Mouse (Mus musculus) ES-E14 (cell line): ENCODE data around the gene Dapl1. TPM values are rescaled to one million over a fixed set of nuclear protein-coding genes. Genes with fewer than 3 reads are reported as not detected.

Source experiments
- DNase-seq: peaks from one replicate; pipeline ENCODE4 v3.0.0-alpha.2; 2013; ENCODE audit warnings: low read depth, low spot score
- H3K27ac ChIP-seq: 2 replicates; pipeline ENCODE4 v1.5.1; 2012; ENCODE audit warnings: low read depth, mild to moderate bottlenecking, low read length, moderate library complexity, mixed read lengths; ENCODE audit not compliant: poor library complexity, insufficient read depth, severe bottlenecking
- H3K36me3 ChIP-seq: 2 replicates; pipeline ENCODE4 v1.6.1; 2012; ENCODE audit warnings: mild to moderate bottlenecking, low read length, moderate library complexity, mixed read lengths; ENCODE audit not compliant: control insufficient read depth, poor library complexity, insufficient read depth, severe bottlenecking
- H3K4me1 ChIP-seq, 2 experiments: fragments of 150-350 bp in 1 of 2; sonication (generic) in 1 of 2; 2 replicates each; pipeline ENCODE4 v1.6.1; 2012; ENCODE audit warnings: low read length in 2 of 2, mild to moderate bottlenecking in 1 of 2, mixed read lengths in 1 of 2; ENCODE audit not compliant: control insufficient read depth in 2 of 2, insufficient read depth in 2 of 2, poor library complexity in 1 of 2
- H3K4me3 ChIP-seq, 2 experiments: fragments of 150-350 bp in 1 of 2; sonication (generic) in 1 of 2; 2 replicates each; pipeline ENCODE4 v1.5.1; 2012; ENCODE audit warnings: low read length in 2 of 2, low read depth in 1 of 2, mild to moderate bottlenecking in 1 of 2, mixed read lengths in 1 of 2; ENCODE audit not compliant: insufficient read depth in 1 of 2, poor library complexity in 1 of 2, severe bottlenecking in 1 of 2
- H3K9ac ChIP-seq: 2 replicates; pipeline ENCODE4 v1.6.1; 2012; ENCODE audit warnings: low read depth, mild to moderate bottlenecking, low read length, mixed read lengths; ENCODE audit not compliant: poor library complexity, insufficient read depth, severe bottlenecking
- H3K9me3 ChIP-seq: fragments of 150-350 bp; sonication (generic); 2 replicates; pipeline ENCODE4 v1.6.1; 2012; ENCODE audit warnings: low read depth, mild to moderate bottlenecking, low read length; ENCODE audit not compliant: control insufficient read depth, insufficient read depth
- CHD2 ChIP-seq: IDR thresholded peaks from 2 replicates; pipeline ENCODE4 v1.6.1; 2014; ENCODE audit warnings: mild to moderate bottlenecking, low read depth, low read length, inconsistent platforms
- HCFC1 ChIP-seq: IDR thresholded peaks from 2 replicates; pipeline ENCODE4 v1.6.1; 2012; ENCODE audit warnings: low read length, inconsistent platforms, borderline replicate concordance; ENCODE audit not compliant: insufficient read depth
- MAFK ChIP-seq: IDR thresholded peaks from 2 replicates; pipeline ENCODE4 v1.6.1; 2014; ENCODE audit warnings: mild to moderate bottlenecking, low read depth, low read length, inconsistent platforms; ENCODE audit not compliant: insufficient read depth
- ZC3H11A ChIP-seq: IDR thresholded peaks from 2 replicates; pipeline ENCODE4 v1.6.1; 2012; ENCODE audit warnings: low read depth, mild to moderate bottlenecking, inconsistent platforms, low read length, borderline replicate concordance
- ZNF384 ChIP-seq: IDR thresholded peaks from 2 replicates; pipeline ENCODE4 v1.6.1; 2012; ENCODE audit warnings: low read depth, low read length, inconsistent platforms
- in situ Hi-C, 2 experiments: fragments of 600-800 bp; cut with MboI; formaldehyde crosslinking; loops; one replicate each; pipeline ENCODE4 v1.15.1; 2025; ENCODE audit warnings: low sequenced_read_pairs in 2 of 2, inconsistent platforms in 1 of 2; ENCODE audit not compliant: unreplicated experiment in 2 of 2
- total RNA-seq: library from RNA; depleted of rRNA; stranded (reverse); fragments of 300-350 nt; gene quantifications from 2 replicates; pipeline ENCODE4 v1.2.3, GENCODE M21; 2012

The Dapl1 gene
- total RNA-seq, 1 experiment: not detected

GRCm38 (mm10) chr2:59522079-59522684, 37.7 kb downstream of the Dapl1 start:
- peak overlapping the region; percentile 49; the same call in 1 of the 2 replicates for H3K9ac ChIP-seq
- peak overlapping the region; percentile 31 to 47; a peak in 3 of 4 replicates for H3K4me3 ChIP-seq
- peak; percentile 89 for TF ChIP-seq ZC3H11A
- TF ChIP-seq MAFK: no peak
- in situ Hi-C loops: no loop called here
- H3K9me3 ChIP-seq: no peaks in the 10 kb centered on the region
- DNase-seq: peak; percentile 87
- H3K36me3 ChIP-seq: no peaks in the 10 kb centered on the region
- peaks cover 4 to 8% of the 10 kb centered on the region in 2 experiments; a peak in 3 of 4 replicates for H3K4me1 ChIP-seq
- no peak overlapping the region for H3K27ac ChIP-seq

- TF ChIP-seq MAFK (no peak), ZC3H11A (no peak), ZNF384 (no peak), CHD2 (no peak), HCFC1 (no peak)
- H3K27ac ChIP-seq: no peak overlapping the region
Measured at GRCm38 (mm10) chr2:59523526-59523925, 39.1 kb downstream of the Dapl1 start.

DNA sequence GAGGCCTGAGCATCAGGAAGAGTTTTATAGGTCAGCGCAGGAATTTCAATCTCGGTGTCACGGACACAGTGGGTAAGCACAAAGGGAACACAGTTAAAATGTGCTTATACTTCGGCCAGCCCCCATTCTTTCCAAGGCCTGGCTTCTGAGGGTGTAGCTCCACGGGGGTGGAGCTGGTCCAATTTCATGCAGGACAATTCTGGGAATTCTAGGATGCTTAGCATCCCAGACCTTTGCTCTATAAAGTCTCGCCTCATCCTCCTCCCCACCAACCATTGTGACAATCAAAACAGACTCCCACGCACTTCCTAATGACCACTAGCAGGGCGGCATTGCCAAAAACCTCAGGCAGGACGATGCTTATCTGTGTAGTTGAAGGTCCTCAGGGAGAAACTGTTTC, 42.4 kb downstream of the Dapl1 start:
- in situ Hi-C loops: loop anchor here in 1 of 2 experiments (25.0 kb wide), 1 partner anchor 910 kb away; no protein-coding TSS in a partner anchor
- H3K9me3 ChIP-seq: no peaks in the 10 kb centered on the region
- no peak for DNase-seq
- peaks cover 4 to 8% of the 10 kb centered on the region in 2 experiments; a peak in 3 of 4 replicates for H3K4me1 ChIP-seq
- no peaks in the 10 kb centered on the region for H3K36me3 ChIP-seq
- TF ChIP-seq ZC3H11A (no peak), MAFK (no peak), HCFC1 (no peak), CHD2 (no peak), ZNF384 (no peak)
- H3K27ac ChIP-seq: no peak overlapping the region
- no peak overlapping the region for H3K4me3 ChIP-seq
- no peak overlapping the region for H3K9ac ChIP-seq

More at GRCm38 (mm10) chr2:59523526-59523925, 39.1 kb downstream of the Dapl1 start:
- Histone ChIP-seq H3K36me3 (no peaks in the 10 kb centered on the region), H3K4me1 (peaks cover 4 to 8% of the 10 kb centered on the region in 2 experiments; a peak in 3 of 4 replicates), H3K9ac (no peak overlapping the region), H3K9me3 (no peaks in the 10 kb centered on the region), H3K4me3 (no peak overlapping the region)
- in situ Hi-C loops: no loop called here
- DNase-seq: peak; percentile 46

DNA sequence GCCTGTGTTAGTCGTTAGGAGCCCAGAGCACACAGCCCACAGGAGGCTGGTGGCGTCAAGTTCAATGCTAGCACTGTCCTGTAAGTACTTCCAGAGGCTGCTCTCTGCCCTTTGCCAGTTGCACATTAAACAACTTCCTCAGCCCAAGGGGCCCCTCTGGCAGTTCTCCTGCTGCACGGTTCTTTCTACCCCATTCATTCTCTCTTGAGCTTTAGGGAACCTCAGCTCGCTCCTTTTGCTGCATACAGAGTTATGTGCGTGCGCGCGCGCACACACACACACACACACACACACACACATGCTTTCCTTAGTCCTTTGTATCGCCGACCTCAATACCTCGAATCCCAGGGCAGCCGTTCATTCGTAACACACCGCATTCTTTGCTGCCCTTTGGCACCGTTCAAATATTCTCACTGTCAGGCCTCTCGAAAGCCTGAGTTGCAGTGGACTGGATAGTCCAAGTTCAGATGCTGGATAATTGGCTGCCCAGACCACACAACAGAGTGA, 45.2 kb downstream of the Dapl1 start:
- no peak for DNase-seq
- Histone ChIP-seq H3K4me3 (no peak overlapping the region), H3K36me3 (no peaks in the 10 kb centered on the region), H3K27ac (no peak overlapping the region), H3K4me1 (peaks cover 3 to 8% of the 10 kb centered on the region in 2 experiments; a peak in 2 of 4 replicates), H3K9ac (no peak overlapping the region), H3K9me3 (no peaks in the 10 kb centered on the region)
- TF ChIP-seq MAFK: no peak
- no peak for TF ChIP-seq ZNF384
- TF ChIP-seq CHD2: no peak
- no peak for TF ChIP-seq ZC3H11A
- no peak for TF ChIP-seq HCFC1
- in situ Hi-C loops: loop anchor here in 1 of 2 experiments (25.0 kb wide), 1 partner anchor 908 kb away; no protein-coding TSS in a partner anchor
